Mouse (Mus musculus): Measurements from ENCODE around the gene Cdk11b.

GRCm38 (mm10) chr4:155589356-155589755, 35.3 kb upstream of the Cdk11b start:
- TF ChIP-seq CTCF (IDR thresholded peaks at IDR 0.05; ENCODE audit: control insufficient read depth, insufficient read depth, insufficient read length) (no peak), MYOG (IDR thresholded peaks at IDR 0.05; ENCODE audit: control insufficient read depth, extremely low read depth, insufficient read length) (no peak), USF1 (IDR thresholded peaks at IDR 0.05; ENCODE audit: low read depth) (no peak), FOSL1 (IDR thresholded peaks at IDR 0.05; ENCODE audit: insufficient read depth, low read length, poor library complexity, severe bottlenecking) (no peak), MAX (IDR thresholded peaks at IDR 0.05) (no peak), MYOD1 (IDR thresholded peaks at IDR 0.05; ENCODE audit: control insufficient read depth, insufficient read length, low read depth) (no peak), CEBPB (IDR thresholded peaks at IDR 0.05; ENCODE audit: low read depth) (no peak)
